Mouse (Mus musculus) heart, embryonic 10.5 days (tissue): ENCODE data around the gene Prr15l. TPM values are rescaled to one million over a fixed set of nuclear protein-coding genes. Genes with fewer than 3 reads are reported as not detected.

Experiments
- DNase-seq: peaks from one replicate; pipeline ENCODE4 v3.0.0-alpha.2; 2017; ENCODE audit warnings: low spot score
- H3K27ac ChIP-seq: fragments of 300-500 bp; sonication (generic); 2 replicates; pipeline ENCODE4 v1.5.1; 2016; ENCODE audit warnings: mild to moderate bottlenecking
- H3K27me3 ChIP-seq: fragments of 300-500 bp; sonication (generic); 2 replicates; pipeline ENCODE4 v1.6.1; 2016; ENCODE audit warnings: mild to moderate bottlenecking; ENCODE audit not compliant: poor library complexity, insufficient read depth, severe bottlenecking
- H3K36me3 ChIP-seq: fragments of 300-500 bp; sonication (generic); 2 replicates; pipeline ENCODE4 v1.6.1; 2016; ENCODE audit warnings: mild to moderate bottlenecking, moderate library complexity
- H3K4me1 ChIP-seq: fragments of 300-500 bp; sonication (generic); 2 replicates; pipeline ENCODE4 v1.6.1; 2016; ENCODE audit warnings: mild to moderate bottlenecking
- H3K4me3 ChIP-seq: fragments of 300-500 bp; sonication (generic); 2 replicates; pipeline ENCODE4 v1.5.1; 2016; ENCODE audit warnings: mild to moderate bottlenecking, moderate library complexity
- H3K9me3 ChIP-seq: fragments of 300-500 bp; sonication (generic); 2 replicates; pipeline ENCODE4 v1.6.1; 2016; ENCODE audit warnings: mild to moderate bottlenecking, moderate library complexity
- WGBS: fragments of 180-500 bp; shearing (Covaris S2); methylation state at CpG from one replicate; pipeline ENCODE4 v1.1.7; 2016; 5-methylcytosine and 5-hydroxymethylcytosine counted together
- polyA plus RNA-seq: library from polyadenylated mRNA; unstranded; fragments of >200 nt; fragmentation: Nextera tagmentation; extraction: Ambion mirVana; gene quantifications from 2 replicates; pipeline ENCODE4 v1.2.1, GENCODE M21; 2016

Gene Prr15l
- polyA plus RNA-seq, 1 experiment from 2014 or later, result 1.5 TPM

- Histone ChIP-seq H3K4me3 (no peak overlapping the region), H3K27ac (no peak overlapping the region), H3K27me3 (peaks cover 38% of the 10 kb centered on the region), H3K4me1 (peaks cover 21% of the 10 kb centered on the region), H3K36me3 (no peaks in the 10 kb centered on the region), H3K9me3 (no peaks in the 10 kb centered on the region)
- peak; percentile 85 for DNase-seq
- WGBS, result 57% methylated on average over 5 of the region's 5 CpGs
These were observed 1.3 kb upstream of the Prr15l start for GRCm38 (mm10) chr11:96926587-96926986.

- Histone ChIP-seq H3K4me1 (peaks cover 30% of the 10 kb centered on the region), H3K36me3 (no peaks in the 10 kb centered on the region), H3K27ac (0 out of 2 replicates have a peak overlapping the region, but pooled peaks have one; percentile 42), H3K27me3 (peaks cover 38% of the 10 kb centered on the region), H3K9me3 (no peaks in the 10 kb centered on the region), H3K4me3 (no peak overlapping the region)
- no peak for DNase-seq
- 7% methylated on average over 5 of the region's 5 CpGs for WGBS
These were observed 787 bp downstream of the Prr15l start for GRCm38 (mm10) chr11:96928691-96929090.

- no peak overlapping the region for H3K4me3 ChIP-seq
- peak overlapping the region; percentile 42; the same call in 1 of the 2 replicates for H3K27ac ChIP-seq
- WGBS, result 14% methylated on average over 13 of the region's 13 CpGs
- no peaks in the 10 kb centered on the region for H3K36me3 ChIP-seq
- H3K4me1 ChIP-seq, result peaks cover 34% of the 10 kb centered on the region
- no peak for DNase-seq
- no peaks in the 10 kb centered on the region for H3K9me3 ChIP-seq
- H3K27me3 ChIP-seq, result peaks cover 38% of the 10 kb centered on the region
These were observed 1.3 kb downstream of the Prr15l start for GRCm38 (mm10) chr11:96929096-96929765.

GRCm38 (mm10) chr11:96929766-96930331 is 1.9 kb downstream of the Prr15l start:
- no peak for DNase-seq
- WGBS, result 50% methylated on average over 9 of the region's 9 CpGs
- Histone ChIP-seq H3K4me3 (no peak overlapping the region), H3K4me1 (peaks cover 40% of the 10 kb centered on the region), H3K27ac (no peak overlapping the region), H3K9me3 (no peaks in the 10 kb centered on the region), H3K27me3 (peaks cover 38% of the 10 kb centered on the region), H3K36me3 (no peaks in the 10 kb centered on the region)

- Histone ChIP-seq H3K27me3 (peaks cover 38% of the 10 kb centered on the region), H3K27ac (0 out of 2 replicates have a peak overlapping the region, but pooled peaks have one; percentile 29), H3K4me3 (no peak overlapping the region), H3K4me1 (peaks cover 43% of the 10 kb centered on the region), H3K36me3 (no peaks in the 10 kb centered on the region), H3K9me3 (no peaks in the 10 kb centered on the region)
- DNase-seq, result no peak
- 49% methylated on average over 8 of the region's 8 CpGs for WGBS
These were observed 3.6 kb downstream of the Prr15l start for GRCm38 (mm10) chr11:96931327-96932062.

- WGBS, result 89% methylated on average over 13 of the region's 13 CpGs
- Histone ChIP-seq H3K9me3 (no peaks in the 10 kb centered on the region), H3K4me3 (no peak overlapping the region), H3K4me1 (peaks cover 46% of the 10 kb centered on the region), H3K27me3 (peaks cover 22% of the 10 kb centered on the region), H3K27ac (peak overlapping the region; percentile 88; the same call in 1 of the 2 replicates), H3K36me3 (no peaks in the 10 kb centered on the region)
- DNase-seq, result no peak
These were observed 5.8 kb downstream of the Prr15l start for GRCm38 (mm10) chr11:96933562-96934276.

- Histone ChIP-seq H3K27ac (peak overlapping the region; percentile 88), H3K9me3 (no peaks in the 10 kb centered on the region), H3K27me3 (peaks cover 10% of the 10 kb centered on the region), H3K36me3 (peaks cover 8% of the 10 kb centered on the region), H3K4me3 (peak overlapping the region; percentile 40), H3K4me1 (peaks cover 33% of the 10 kb centered on the region)
- DNase-seq, result peak; percentile 96
- 20% methylated on average over 12 of the region's 12 CpGs for WGBS
These were observed 7.0 kb downstream of the Prr15l start for GRCm38 (mm10) chr11:96934921-96935356.

GRCm38 (mm10) chr11:96935872-96936650 is 8.2 kb downstream of the Prr15l start:
- Histone ChIP-seq H3K27ac (no peak overlapping the region), H3K36me3 (peaks cover 17% of the 10 kb centered on the region), H3K4me1 (peaks cover 33% of the 10 kb centered on the region), H3K4me3 (no peak overlapping the region), H3K27me3 (no peaks in the 10 kb centered on the region), H3K9me3 (no peaks in the 10 kb centered on the region)
- DNase-seq, result no peak
- 85% methylated on average over 9 of the region's 9 CpGs for WGBS

- Histone ChIP-seq H3K27me3 (no peaks in the 10 kb centered on the region), H3K9me3 (no peaks in the 10 kb centered on the region), H3K36me3 (peaks cover 20% of the 10 kb centered on the region), H3K4me3 (0 out of 2 replicates have a peak overlapping the region, but pooled peaks have one; percentile 2), H3K27ac (peak overlapping the region; percentile 23; the same call in 1 of the 2 replicates), H3K4me1 (peaks cover 27% of the 10 kb centered on the region)
- peak; percentile 80 for DNase-seq
- 48% methylated on average over 10 of the region's 10 CpGs for WGBS
These were observed 9.9 kb downstream of the Prr15l start for GRCm38 (mm10) chr11:96937549-96938425.

GRCm38 (mm10) chr11:96938426-96938800 is 10.5 kb downstream of the Prr15l start:
- Histone ChIP-seq H3K4me1 (peaks cover 24% of the 10 kb centered on the region), H3K36me3 (peaks cover 20% of the 10 kb centered on the region), H3K27me3 (no peaks in the 10 kb centered on the region), H3K9me3 (no peaks in the 10 kb centered on the region), H3K27ac (no peak overlapping the region), H3K4me3 (no peak overlapping the region)
- no peak for DNase-seq
- 89% methylated on average over 6 of the region's 6 CpGs for WGBS
